Mouse (Mus musculus): ENCODE results near the gene Plscr3. TPM values are rescaled to one million over a fixed set of nuclear protein-coding genes. Genes with fewer than 3 reads are reported as not detected.

Plscr3 gene
- total and polyA plus RNA-seq, 2 experiments from 2014 or later = 26.3 to 32.2 TPM

DNA sequence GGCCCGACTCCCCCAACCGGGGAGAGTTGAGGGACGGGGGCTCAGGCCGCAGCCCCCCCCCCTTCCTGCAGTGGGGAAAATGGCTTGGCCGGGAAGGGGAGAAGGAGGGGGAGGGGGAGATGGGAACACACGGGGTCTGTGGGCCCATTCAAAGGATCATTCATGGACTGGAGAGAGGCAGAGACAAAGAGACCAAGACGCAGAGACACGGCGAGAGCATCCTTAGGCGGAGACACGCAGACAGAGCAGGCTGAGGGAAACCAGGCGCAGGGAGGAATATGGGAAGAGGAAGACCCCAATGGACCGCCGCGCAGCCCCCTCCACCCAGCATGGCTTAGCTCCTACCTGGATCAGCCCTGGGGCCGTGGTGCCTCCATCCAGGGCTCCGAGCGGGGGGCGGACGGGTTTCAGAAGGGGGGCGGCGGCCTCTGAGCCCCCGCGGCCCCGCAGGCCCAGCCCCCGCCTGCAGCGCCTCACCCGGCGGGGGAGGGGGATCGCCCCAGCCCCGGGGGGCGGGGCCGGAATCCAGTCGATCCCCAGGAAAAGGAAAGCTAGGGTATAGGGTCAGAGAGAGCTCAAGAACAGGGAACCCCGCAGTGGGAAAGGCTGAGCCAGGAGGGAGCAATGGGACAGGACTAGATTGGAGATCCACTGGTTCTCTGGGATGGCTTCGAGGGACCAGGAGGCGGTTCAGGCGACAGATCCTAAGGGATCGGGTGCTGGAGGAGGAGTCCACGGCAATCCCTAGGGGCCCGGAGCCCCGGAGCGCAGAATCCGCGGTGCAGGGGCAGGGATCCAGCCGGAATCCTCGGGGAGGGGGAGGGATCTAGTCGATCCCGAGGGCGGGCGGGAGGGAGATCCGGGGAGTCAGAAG, 9.2 kb upstream of the Plscr3 start:
- Histone ChIP-seq H3K9ac (replicated peaks; ENCODE audit: low read length) (peak overlapping the region; percentile 79), H3K4me3 (ENCODE audit: low read length) (peak overlapping the region; percentile 72), H3K36me3 (ENCODE audit: insufficient read depth, low read length) (peaks cover 10% of the 10 kb centered on the region), H3K27ac (peak overlapping the region; percentile 88), H3K9me3 (ENCODE audit: low read length) (no peaks in the 10 kb centered on the region), H3K4me2 (ENCODE audit: low read depth, low read length) (peak overlapping the region; percentile 86), H3K4me1 (ENCODE audit: insufficient read depth, low read length) (peaks cover 14% of the 10 kb centered on the region), H3K27me3 (ENCODE audit: insufficient read depth, low read length) (no peaks in the 10 kb centered on the region)
- DNase-seq (ENCODE audit: low spot score) (peak; percentile 69), ATAC-seq (no peak)
- 1% methylated on average over 49 of the region's 52 CpGs for WGBS
- no peak for TF ChIP-seq CTCF (IDR thresholded peaks at IDR 0.05; ENCODE audit: low read depth)

DNA sequence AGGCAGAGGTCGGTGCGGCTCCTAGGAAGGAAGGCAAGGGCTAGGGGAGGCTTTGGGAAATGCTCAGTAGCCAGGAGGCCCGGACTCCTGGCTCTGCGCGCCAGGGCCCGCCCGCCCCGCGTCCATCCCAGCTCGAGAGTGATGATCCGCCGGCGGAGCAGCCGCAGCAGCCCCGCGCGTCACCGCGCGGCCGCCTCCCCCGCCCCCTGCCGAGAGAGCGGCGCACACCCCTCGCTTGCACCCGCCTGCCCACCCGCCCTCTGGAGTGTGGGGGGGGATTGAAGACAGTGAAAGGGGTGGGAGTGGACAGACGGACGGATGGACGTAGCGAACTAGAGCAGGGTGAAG, 8.6 kb upstream of the Plscr3 start, which contains the start of gene Nlgn2:
Nlgn2 (minus strand) TSS at position 181 of the 348 bp plus-strand sequence.
- peak; percentile 14; the same call in 1 of the 2 replicates for TF ChIP-seq CTCF (IDR thresholded peaks at IDR 0.05; ENCODE audit: low read depth)
- Histone ChIP-seq H3K9ac (replicated peaks; ENCODE audit: low read length) (peak within 1 kb of the TSS; percentile 79), H3K27me3 (ENCODE audit: insufficient read depth, low read length) (no peaks in the 10 kb centered on the region), H3K9me3 (ENCODE audit: low read length) (no peaks in the 10 kb centered on the region), H3K4me1 (ENCODE audit: insufficient read depth, low read length) (peaks cover 14% of the 10 kb centered on the region), H3K4me2 (ENCODE audit: low read depth, low read length) (peak within 1 kb of the TSS; percentile 86), H3K4me3 (ENCODE audit: low read length) (peak within 1 kb of the TSS; percentile 72), H3K27ac (peak within 1 kb of the TSS; percentile 88), H3K36me3 (ENCODE audit: insufficient read depth, low read length) (peaks cover 7% of the 10 kb centered on the region)
- DNase-seq (ENCODE audit: low spot score) (peak; percentile 93), ATAC-seq (no peak)
- WGBS = 0% methylated on average over 32 of the region's 32 CpGs

DNA sequence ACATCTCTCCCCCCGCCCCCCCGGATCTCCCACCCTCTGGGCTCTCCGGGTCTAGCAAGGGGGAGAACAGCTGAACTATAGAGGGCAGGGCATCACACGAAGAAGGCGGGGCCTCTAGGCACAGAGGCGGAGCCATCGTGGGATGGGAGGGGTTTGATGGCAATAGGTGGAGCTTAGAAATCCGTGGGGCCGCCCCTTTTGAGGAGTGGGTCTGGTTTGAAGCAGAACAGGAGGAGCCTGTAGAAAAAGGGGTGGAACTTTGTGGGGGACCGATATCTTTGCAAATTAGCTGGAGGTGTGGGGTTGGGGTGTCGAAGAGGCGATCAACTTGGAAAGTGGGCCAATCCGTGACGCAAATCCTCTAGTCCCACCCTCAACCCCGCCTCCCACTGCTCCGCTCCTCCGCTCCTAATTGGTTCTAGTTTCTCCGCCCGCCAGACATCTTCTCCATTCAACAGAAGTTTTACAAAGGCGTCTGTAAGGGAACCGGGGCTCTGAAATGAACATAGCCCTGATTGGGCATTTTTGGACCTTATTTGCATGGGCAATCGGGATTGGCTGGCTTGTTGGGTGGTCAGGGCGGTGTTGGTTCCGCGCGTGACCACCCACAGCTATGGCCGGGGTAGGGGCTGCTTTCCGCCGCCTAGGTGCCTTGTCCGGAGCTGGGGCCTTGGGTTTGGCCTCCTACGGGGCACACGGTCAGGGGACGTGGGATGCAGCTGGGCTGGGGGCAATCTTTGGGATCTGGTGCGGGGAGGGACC, 8.0 kb upstream of the Plscr3 start, which contains the start of gene Tmem256:
Tmem256 (plus strand) TSS at position 563 of the 762 bp plus-strand sequence.
- no peaks in the 10 kb centered on the region for H3K9me3 ChIP-seq (ENCODE audit: low read length)
- TF ChIP-seq CTCF (IDR thresholded peaks at IDR 0.05; ENCODE audit: low read depth) = no peak
- under 1% methylated on average over 34 of the region's 34 CpGs for WGBS
- H3K27ac ChIP-seq = peak within 1 kb of the TSS; percentile 88
- peak within 1 kb of the TSS; percentile 86 for H3K4me2 ChIP-seq (ENCODE audit: low read depth, low read length)
- ATAC-seq = peak; percentile 91
- peak within 1 kb of the TSS; percentile 79 for H3K9ac ChIP-seq (replicated peaks; ENCODE audit: low read length)
- peak within 1 kb of the TSS; percentile 72 for H3K4me3 ChIP-seq (ENCODE audit: low read length)
- peaks cover 14% of the 10 kb centered on the region for H3K4me1 ChIP-seq (ENCODE audit: insufficient read depth, low read length)
- peak; percentile 98 for DNase-seq (ENCODE audit: low spot score)
- H3K27me3 ChIP-seq (ENCODE audit: insufficient read depth, low read length) = no peaks in the 10 kb centered on the region
- peaks cover 2% of the 10 kb centered on the region; the same call in 1 of the 2 replicates for H3K36me3 ChIP-seq (ENCODE audit: insufficient read depth, low read length)

DNA sequence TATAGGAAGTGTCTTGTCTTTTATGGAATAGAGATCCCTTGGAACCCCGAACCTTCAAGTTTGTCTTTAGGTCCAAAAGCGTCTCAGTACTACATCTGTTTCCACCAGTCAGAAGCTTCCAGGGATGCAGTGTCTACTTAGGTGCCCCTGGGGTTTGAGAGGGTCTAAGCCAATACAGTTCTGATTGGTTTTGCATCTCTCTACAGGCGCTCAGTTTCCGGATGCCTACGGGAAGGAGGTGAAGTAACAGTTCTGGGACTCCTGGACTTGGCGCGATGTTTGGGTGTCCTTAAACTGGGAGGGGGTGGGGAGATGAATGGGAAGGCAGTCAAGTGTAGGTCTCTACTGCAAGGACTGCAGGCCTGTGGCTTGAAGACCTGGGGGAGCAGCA, 7.5 kb upstream of the Plscr3 start:
- 0% methylated on average over 7 of the region's 7 CpGs for WGBS
- ATAC-seq = no peak

DNA sequence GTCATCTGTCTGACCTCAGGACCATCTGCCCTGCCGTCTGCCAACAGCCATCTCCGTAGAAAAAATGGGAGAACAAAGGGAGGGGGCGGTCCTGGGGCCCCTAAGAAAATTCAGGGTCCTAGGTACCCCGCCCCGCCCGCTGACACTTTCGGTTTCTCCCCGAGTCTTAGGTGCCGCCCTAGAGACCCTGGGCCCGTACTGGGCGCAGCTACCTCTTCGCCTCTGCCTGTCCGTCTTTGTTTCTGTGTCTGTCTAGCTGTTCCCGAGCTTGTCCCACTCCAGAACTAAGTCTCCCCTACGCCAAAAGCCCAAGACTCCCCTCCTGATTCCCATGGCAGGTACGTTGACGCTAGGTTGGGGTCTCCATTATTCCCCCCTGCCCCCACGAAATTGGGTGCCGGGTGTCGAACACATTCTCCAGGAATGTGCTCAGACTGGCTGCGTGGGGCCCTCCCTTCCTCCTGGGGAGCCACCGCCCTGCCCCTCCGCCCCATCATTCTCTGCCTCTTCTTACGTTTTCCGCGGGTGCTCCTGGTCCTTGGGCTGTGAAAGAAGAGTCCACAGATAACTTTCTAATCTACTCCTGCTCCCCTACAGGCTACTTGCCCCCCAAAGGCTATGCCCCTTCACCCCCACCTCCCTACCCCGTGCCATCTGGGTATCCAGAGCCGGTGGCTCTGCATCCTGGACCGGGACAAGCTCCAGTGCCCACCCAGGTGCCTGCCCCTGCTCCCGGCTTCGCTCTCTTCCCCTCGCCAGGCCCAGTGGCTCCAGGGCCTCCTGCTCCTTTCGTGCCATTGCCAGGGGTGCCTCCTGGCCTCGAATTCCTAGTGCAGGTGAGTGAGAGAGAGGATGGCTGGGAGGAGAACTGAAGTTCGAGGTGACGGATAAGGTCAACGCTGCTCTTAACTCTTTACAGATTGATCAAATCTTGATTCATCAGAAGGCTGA, 837 bp downstream of the Plscr3 start:
- peak overlapping the region; percentile 93 for H3K27ac ChIP-seq
- DNase-seq (ENCODE audit: low spot score) = peak; percentile 27
- WGBS = 9% methylated on average over 37 of the region's 37 CpGs

More for the DNA sequence above, 7.5 kb upstream of the Plscr3 start:
- no peaks in the 10 kb centered on the region for H3K27me3 ChIP-seq (ENCODE audit: insufficient read depth, low read length)
- H3K36me3 ChIP-seq (ENCODE audit: insufficient read depth, low read length) = no peaks in the 10 kb centered on the region
- no peaks in the 10 kb centered on the region for H3K9me3 ChIP-seq (ENCODE audit: low read length)
- H3K4me1 ChIP-seq (ENCODE audit: insufficient read depth, low read length) = peaks cover 14% of the 10 kb centered on the region
- peak overlapping the region; percentile 72 for H3K4me3 ChIP-seq (ENCODE audit: low read length)
- TF ChIP-seq CTCF (IDR thresholded peaks at IDR 0.05; ENCODE audit: low read depth) = no peak
- H3K9ac ChIP-seq (replicated peaks; ENCODE audit: low read length) = peak overlapping the region; percentile 71
- peak overlapping the region; percentile 88 for H3K27ac ChIP-seq
- peak overlapping the region; percentile 86 for H3K4me2 ChIP-seq (ENCODE audit: low read depth, low read length)
- no peak for DNase-seq (ENCODE audit: low spot score)

DNA sequence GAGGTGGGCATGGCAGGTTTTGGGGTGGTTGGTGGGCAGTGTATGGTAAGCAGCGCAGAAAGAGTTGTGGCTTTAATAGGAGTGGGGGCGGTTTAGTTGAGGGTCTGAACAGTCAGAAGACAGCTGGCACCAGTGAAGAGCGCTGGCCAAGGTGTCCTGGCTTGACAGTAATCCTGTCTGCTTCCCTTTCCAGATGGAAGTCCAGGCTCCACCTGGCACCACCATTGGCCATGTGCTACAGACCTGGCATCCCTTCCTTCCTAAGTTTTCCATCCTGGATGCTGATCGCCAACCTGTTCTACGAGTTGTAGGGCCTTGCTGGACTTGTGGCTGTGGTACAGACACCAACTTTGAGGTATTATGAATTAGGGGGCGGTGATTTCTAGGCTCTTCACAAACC, 1.8 kb downstream of the Plscr3 start:
- Histone ChIP-seq H3K27me3 (ENCODE audit: insufficient read depth, low read length) (no peaks in the 10 kb centered on the region), H3K4me3 (ENCODE audit: low read length) (no peak overlapping the region), H3K27ac (0 out of 2 replicates have a peak overlapping the region, but pooled peaks have one; percentile 93), H3K9ac (replicated peaks; ENCODE audit: low read length) (no peak overlapping the region), H3K9me3 (ENCODE audit: low read length) (no peaks in the 10 kb centered on the region), H3K4me1 (ENCODE audit: insufficient read depth, low read length) (peaks cover 6% of the 10 kb centered on the region), H3K4me2 (ENCODE audit: low read depth, low read length) (peak overlapping the region; percentile 92), H3K36me3 (ENCODE audit: insufficient read depth, low read length) (peaks cover 29% of the 10 kb centered on the region)
- WGBS = 87% methylated on average over 6 of the region's 6 CpGs
- TF ChIP-seq CTCF (IDR thresholded peaks at IDR 0.05; ENCODE audit: low read depth) = no peak
- ATAC-seq = no peak
- no peak for DNase-seq (ENCODE audit: low spot score)

More for the DNA sequence above, 837 bp downstream of the Plscr3 start:
- no peak for TF ChIP-seq CTCF (IDR thresholded peaks at IDR 0.05; ENCODE audit: low read depth)
- Histone ChIP-seq H3K36me3 (ENCODE audit: insufficient read depth, low read length) (peaks cover 29% of the 10 kb centered on the region), H3K27me3 (ENCODE audit: insufficient read depth, low read length) (no peaks in the 10 kb centered on the region), H3K4me1 (ENCODE audit: insufficient read depth, low read length) (peaks cover 6% of the 10 kb centered on the region), H3K9ac (replicated peaks; ENCODE audit: low read length) (peak overlapping the region; percentile 85), H3K4me3 (ENCODE audit: low read length) (peak overlapping the region; percentile 80), H3K9me3 (ENCODE audit: low read length) (no peaks in the 10 kb centered on the region), H3K4me2 (ENCODE audit: low read depth, low read length) (peak overlapping the region; percentile 92)
- ATAC-seq = peak; percentile 48

All from hindbrain, postnatal 0 days (tissue).